Mouse (Mus musculus): ENCODE results near the gene Cldn7. TPM values are rescaled to one million over a fixed set of nuclear protein-coding genes. Genes with fewer than 3 reads are reported as not detected.

The Cldn7 gene
- polyA plus RNA-seq, 1 experiment from 2014 or later: 30.3 TPM

DNA sequence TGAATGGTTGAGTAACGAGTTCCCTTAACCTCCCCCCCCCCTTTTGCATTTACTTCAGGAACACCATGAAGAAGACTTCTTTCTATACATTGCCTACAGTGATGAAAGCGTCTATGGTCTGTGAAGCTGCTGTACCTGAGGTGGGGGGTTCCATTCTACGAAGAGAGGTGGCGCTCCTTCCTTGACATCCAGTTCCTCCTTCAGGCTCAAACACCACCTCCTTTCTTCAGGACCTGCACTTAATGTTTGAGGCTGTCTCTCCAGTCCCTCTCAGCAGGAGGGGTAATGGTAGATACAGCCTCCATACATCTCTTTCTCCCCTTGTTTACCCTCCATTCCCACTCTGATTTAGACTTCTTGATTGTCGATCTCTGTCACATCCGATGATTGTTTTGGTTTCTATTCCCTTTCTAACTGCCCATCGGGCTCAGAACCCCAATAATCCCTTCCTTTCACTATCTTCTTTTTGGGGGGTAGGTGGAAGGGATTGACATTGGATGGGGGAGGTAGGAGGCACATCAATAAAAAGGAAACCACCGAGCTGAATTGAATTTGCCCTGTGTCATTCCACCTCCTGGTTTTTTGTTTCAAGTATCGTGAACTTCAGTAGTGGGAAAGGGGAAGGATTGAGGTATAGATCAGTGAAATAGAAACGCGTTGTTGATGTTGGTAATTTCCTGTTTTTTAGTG is 30.0 kb downstream of the Cldn7 start:
- H3K36me3 ChIP-seq: peaks cover 44% of the 10 kb centered on the region
- no peaks in the 10 kb centered on the region for H3K9me3 ChIP-seq
- no peak overlapping the region for H3K9ac ChIP-seq
- H3K4me3 ChIP-seq: no peak overlapping the region
- no peak for ATAC-seq (ENCODE audit: insufficient number of reproducible peaks, insufficient read depth, low FRiP score, low TSS enrichment, low read depth)
- peak overlapping the region; percentile 50; the same call in 1 of the 2 replicates for H3K4me2 ChIP-seq
- 85% methylated on average over 11 of the region's 11 CpGs for WGBS
- H3K27me3 ChIP-seq: no peaks in the 10 kb centered on the region
- H3K27ac ChIP-seq: no peak overlapping the region
- peaks cover 42% of the 10 kb centered on the region for H3K4me1 ChIP-seq

DNA sequence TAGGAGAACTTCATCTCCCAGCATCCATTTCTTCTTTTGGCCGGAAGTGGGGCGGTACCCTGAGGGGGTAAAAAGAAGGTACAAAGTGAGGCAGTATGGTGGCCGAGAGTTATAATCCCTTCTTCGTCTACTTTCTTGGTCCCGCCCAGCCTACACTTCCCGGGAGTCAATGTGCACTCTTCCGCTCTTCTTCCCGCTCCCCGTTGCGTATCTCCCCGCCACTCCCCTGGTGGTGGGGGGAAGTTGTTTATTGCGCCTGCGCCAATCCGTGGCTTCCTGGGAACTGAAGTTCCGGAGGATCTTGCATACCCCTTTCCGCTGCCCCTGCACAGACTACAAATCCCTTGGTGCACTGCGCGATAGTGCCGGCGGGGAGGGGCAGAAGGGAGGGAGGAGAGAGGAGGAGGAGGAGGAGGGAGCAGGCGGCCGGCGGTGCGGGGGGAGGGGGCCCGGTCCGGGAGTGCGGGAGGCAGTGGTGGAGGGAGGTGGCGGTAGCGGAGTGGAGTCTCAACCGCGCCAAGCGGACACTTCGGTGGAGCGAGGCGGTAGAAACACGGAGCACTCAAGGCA is 30.9 kb downstream of the Cldn7 start, which contains the start of gene Phf23:
TSS of gene Phf23 (plus strand) at position 387 of the 570 bp plus-strand sequence.
- peak within 1 kb of the TSS; percentile 97 for H3K4me3 ChIP-seq
- H3K9ac ChIP-seq: peak within 1 kb of the TSS; percentile 98
- ATAC-seq (ENCODE audit: insufficient number of reproducible peaks, insufficient read depth, low FRiP score, low TSS enrichment, low read depth): peak; percentile 82
- H3K27me3 ChIP-seq: no peaks in the 10 kb centered on the region
- WGBS: under 1% methylated on average over 36 of the region's 36 CpGs
- H3K36me3 ChIP-seq: peaks cover 40% of the 10 kb centered on the region
- H3K4me2 ChIP-seq: peak within 1 kb of the TSS; percentile 61
- H3K9me3 ChIP-seq: no peaks in the 10 kb centered on the region
- H3K4me1 ChIP-seq: peaks cover 41% of the 10 kb centered on the region
- peak within 1 kb of the TSS; percentile 99 for H3K27ac ChIP-seq

DNA sequence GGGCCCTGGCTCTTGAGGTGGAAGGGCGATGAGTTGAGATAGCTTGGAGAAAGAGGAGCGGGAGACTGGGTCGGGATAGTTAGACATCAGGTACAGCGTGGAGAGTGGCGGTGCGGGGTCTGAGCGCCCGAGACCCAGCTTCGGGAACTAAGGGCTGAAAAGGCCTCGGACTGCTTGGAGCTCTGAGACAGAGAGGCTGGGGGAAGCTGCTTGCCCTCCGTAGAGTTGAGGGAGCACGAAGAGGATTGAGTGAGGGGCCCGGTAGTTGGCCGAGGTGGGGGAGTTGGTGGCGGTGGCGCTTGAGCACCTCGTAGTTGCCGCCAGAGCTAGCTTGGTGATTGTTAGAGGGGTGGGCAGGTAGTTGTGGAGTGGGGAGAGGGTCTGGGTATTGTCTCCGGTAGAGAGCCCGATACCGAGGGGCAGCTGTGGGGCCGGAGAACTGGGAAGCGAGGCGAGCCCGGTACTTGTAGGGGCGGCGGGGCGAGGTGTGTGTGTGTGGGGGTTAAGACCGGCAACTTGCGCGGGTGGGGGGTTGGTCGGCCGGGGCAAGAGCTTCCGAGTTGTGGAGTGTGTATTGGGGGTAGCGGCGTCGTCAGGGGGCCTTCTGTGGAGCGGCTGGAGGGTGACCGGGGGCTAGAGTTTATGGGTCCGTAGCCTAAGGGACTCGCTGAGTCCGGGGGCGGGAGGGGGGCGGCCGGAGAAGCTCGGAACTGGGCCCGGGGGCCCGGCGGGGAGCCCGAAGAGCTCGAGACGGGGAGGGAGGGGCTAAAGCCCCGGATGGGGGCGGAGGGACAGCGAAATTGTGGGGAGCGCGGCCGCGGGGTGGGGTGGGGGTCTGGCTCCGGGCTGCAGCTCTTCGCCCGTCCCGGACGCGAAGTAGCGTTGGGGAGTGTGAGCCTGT is 31.8 kb downstream of the Cldn7 start:
- H3K9me3 ChIP-seq: no peaks in the 10 kb centered on the region
- H3K4me3 ChIP-seq: peak overlapping the region; percentile 97
- no peaks in the 10 kb centered on the region for H3K27me3 ChIP-seq
- ATAC-seq (ENCODE audit: insufficient number of reproducible peaks, insufficient read depth, low FRiP score, low TSS enrichment, low read depth): no peak
- peaks cover 41% of the 10 kb centered on the region for H3K4me1 ChIP-seq
- H3K27ac ChIP-seq: peak overlapping the region; percentile 99
- peak overlapping the region; percentile 98 for H3K9ac ChIP-seq
- peaks cover 40% of the 10 kb centered on the region for H3K36me3 ChIP-seq
- under 1% methylated on average over 65 of the region's 66 CpGs for WGBS
- H3K4me2 ChIP-seq: peak overlapping the region; percentile 61

DNA sequence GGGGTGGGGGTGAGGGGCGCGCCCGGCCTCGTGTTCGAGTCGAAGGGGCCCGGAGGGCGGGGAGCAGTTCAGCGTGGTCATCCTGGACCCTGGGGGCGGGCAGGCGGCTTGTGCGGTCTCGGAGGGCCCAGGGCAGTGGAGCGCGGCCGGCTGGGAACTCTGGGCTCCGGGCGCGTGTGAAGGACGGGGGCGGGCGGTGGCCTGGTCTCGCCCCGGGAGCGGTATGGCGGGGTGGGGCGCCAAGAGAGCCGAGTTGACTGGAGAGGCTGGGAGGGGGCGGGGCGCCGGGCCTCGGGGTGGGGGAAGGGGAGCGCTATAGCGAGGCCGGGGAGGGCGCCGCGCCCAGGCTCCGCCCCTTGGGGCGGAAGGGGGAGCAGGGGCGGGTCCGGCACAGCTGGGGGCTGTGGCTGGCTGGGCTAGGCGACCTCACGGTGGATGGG is 32.5 kb downstream of the Cldn7 start:
- WGBS: 1% methylated on average over 40 of the region's 44 CpGs
- Histone ChIP-seq H3K9me3 (no peaks in the 10 kb centered on the region), H3K4me3 (peak overlapping the region; percentile 97), H3K36me3 (peaks cover 40% of the 10 kb centered on the region), H3K27ac (peak overlapping the region; percentile 99), H3K4me1 (peaks cover 48% of the 10 kb centered on the region), H3K27me3 (no peaks in the 10 kb centered on the region), H3K4me2 (peak overlapping the region; percentile 61), H3K9ac (peak overlapping the region; percentile 98)
- ATAC-seq (ENCODE audit: insufficient number of reproducible peaks, insufficient read depth, low FRiP score, low TSS enrichment, low read depth): peak; percentile 28

DNA sequence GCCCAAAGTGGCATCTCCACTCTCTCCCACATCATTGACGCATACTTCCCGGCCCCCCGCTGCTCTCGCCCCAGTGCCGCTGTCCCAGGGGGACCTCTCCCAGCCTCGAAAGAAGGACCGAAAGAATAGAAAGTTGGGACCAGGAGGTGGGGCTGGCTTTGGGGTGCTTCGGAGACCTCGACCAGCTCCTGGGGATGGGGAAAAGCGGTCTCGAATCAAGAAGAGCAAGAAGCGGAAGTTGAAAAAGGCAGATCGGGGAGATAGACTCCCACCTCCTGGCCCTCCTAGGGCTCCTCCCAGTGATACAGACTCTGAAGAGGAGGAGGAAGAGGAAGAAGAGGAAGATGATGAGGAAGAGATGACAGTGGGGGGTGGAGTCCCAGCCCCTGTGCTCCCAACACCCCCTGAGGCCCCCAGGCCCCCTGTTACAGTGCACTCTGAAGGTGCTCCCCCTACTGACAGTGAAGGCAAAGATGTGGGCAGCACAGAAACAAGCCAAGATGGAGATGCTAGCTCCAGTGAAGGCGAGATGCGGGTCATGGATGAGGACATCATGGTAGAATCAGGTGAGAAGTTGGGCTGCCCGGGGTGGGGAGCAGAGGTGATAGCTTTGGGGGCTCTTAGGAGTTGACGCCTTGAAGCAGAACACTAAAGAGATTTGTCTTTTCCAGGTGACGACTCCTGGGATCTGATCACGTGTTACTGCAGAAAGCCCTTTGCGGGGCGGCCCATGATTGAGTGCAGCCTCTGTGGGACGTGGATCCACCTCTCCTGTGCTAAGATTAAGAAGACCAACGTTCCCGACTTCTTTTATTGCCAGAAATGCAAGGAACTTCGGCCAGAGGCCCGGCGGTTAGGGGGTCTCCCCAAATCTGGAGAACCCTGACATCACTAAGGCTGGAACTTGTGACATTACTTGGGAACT is 34.2 kb downstream of the Cldn7 start:
- Histone ChIP-seq H3K4me2 (no peak overlapping the region), H3K4me1 (peaks cover 56% of the 10 kb centered on the region), H3K9ac (peak overlapping the region; percentile 98), H3K9me3 (no peaks in the 10 kb centered on the region), H3K36me3 (peaks cover 33% of the 10 kb centered on the region), H3K4me3 (no peak overlapping the region), H3K27ac (no peak overlapping the region; the same call in 1 of the 2 replicates), H3K27me3 (no peaks in the 10 kb centered on the region)
- ATAC-seq (ENCODE audit: insufficient number of reproducible peaks, insufficient read depth, low FRiP score, low TSS enrichment, low read depth): no peak
- 93% methylated on average over 27 of the region's 27 CpGs for whole genome bisulfite sequencing

DNA sequence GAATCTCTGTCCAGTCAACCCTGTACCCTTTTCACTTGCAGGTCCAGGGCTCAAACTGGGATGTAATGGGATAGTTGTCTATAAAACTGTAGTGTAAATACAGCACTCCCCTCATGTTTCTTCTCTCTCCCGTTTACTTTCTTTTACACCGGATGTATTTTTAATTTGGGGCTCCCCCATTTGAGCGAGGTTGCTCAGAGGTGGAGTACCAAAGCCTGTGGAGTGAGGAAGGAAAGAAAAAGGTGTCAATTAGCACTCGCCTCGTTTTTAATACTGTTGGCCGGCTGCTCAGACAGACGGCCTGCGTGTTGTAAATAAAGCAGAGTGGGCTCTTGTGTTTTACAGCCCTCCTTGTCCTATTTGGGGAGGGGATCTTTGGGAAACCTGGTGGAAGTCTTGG is 35.1 kb downstream of the Cldn7 start:
- 86% methylated on average over 8 of the region's 8 CpGs for WGBS
- peaks cover 55% of the 10 kb centered on the region for H3K4me1 ChIP-seq
- H3K9me3 ChIP-seq: no peaks in the 10 kb centered on the region
- H3K36me3 ChIP-seq: peaks cover 31% of the 10 kb centered on the region
- peak overlapping the region; percentile 61; the same call in 1 of the 2 replicates for H3K27ac ChIP-seq
- H3K4me3 ChIP-seq: peak overlapping the region; percentile 80; the same call in 1 of the 2 replicates
- ATAC-seq (ENCODE audit: insufficient number of reproducible peaks, insufficient read depth, low FRiP score, low TSS enrichment, low read depth): no peak
- H3K4me2 ChIP-seq: peak overlapping the region; percentile 88
- no peak overlapping the region for H3K9ac ChIP-seq
- H3K27me3 ChIP-seq: no peaks in the 10 kb centered on the region

DNA sequence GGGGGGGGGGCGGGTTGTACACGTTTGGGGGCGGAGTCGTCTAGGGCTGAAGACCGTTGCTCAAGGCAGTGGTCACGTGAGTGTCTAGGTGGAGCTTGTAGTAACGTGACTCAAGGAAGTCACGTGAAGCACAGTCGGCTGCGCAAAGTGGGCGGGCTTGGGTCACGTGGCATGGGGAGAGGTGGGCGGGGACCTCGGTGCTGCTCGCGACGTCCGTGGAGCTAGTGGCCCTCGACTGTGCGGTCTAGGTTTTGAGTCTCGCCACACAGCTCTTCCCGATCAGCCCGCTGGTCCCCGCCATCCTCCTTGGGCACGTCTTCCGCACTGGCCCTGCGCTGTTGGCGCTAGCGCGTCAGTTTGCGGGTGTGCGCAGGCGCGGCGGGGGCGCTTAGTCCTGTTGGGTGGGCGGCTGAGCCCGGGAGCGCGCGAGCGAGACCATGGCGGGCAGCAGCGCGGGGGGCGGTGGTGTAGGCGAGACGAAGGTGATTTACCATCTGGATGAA is 35.9 kb downstream of the Cldn7 start, which contains the start of gene Dvl2:
TSS of gene Dvl2 (plus strand) at position 200 of the 503 bp plus-strand sequence.
- Histone ChIP-seq H3K36me3 (peaks cover 37% of the 10 kb centered on the region), H3K4me2 (peak within 1 kb of the TSS; percentile 88), H3K27ac (peak within 1 kb of the TSS; percentile 97), H3K27me3 (no peaks in the 10 kb centered on the region), H3K4me1 (peaks cover 54% of the 10 kb centered on the region), H3K9ac (peak within 1 kb of the TSS; percentile 89), H3K9me3 (no peaks in the 10 kb centered on the region), H3K4me3 (peak within 1 kb of the TSS; percentile 80)
- ATAC-seq (ENCODE audit: insufficient number of reproducible peaks, insufficient read depth, low FRiP score, low TSS enrichment, low read depth): peak; percentile 59
- under 1% methylated on average over 48 of the region's 48 CpGs for WGBS

DNA sequence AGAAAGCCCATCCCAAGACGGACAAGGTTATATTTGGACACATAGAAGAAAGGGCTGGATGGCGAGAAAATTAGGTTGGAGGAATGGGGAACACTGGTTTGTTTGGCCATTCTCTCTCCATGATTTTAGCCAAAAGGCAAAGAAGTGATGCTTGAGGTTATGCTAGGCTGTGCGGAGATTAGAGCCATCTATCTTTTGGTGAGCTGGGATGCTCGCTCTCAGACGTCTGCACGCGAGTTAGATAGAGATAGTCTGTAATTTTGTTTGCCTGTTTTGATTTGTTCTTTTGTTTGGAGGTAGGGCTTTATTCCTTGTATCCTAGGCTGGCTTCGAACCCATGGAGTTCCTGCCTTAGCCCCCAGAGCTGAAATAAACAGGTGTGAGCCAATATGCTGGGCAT is 36.6 kb downstream of the Cldn7 start:
- Histone ChIP-seq H3K4me2 (peak overlapping the region; percentile 88), H3K9me3 (no peaks in the 10 kb centered on the region), H3K4me1 (peaks cover 54% of the 10 kb centered on the region), H3K36me3 (peaks cover 44% of the 10 kb centered on the region), H3K27me3 (no peaks in the 10 kb centered on the region), H3K9ac (peak overlapping the region; percentile 89), H3K4me3 (peak overlapping the region; percentile 80), H3K27ac (peak overlapping the region; percentile 97)
- WGBS: 10% methylated on average over 8 of the region's 8 CpGs
- ATAC-seq (ENCODE audit: insufficient number of reproducible peaks, insufficient read depth, low FRiP score, low TSS enrichment, low read depth): no peak

DNA sequence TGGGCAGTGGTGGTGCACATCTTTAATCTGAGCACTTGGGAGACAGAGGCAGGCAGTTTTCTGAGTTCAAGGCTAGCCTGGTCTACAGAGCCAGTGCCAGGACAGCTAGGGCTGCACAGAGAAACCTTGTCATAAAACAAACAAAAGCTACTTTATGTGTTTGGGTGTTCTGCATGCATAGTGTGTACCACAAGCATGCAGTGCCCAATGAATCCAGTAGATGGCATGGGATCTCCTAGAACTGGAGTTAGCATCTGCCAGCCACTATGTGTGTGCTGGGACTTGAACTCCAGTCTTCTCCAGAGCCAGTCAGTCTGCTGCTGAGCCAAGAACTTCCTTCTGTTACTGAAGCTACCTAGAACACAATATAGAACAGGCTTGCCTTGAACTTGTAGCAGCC is 37.3 kb downstream of the Cldn7 start:
- no peaks in the 10 kb centered on the region for H3K27me3 ChIP-seq
- peak overlapping the region; percentile 88 for H3K4me2 ChIP-seq
- peaks cover 54% of the 10 kb centered on the region for H3K4me1 ChIP-seq
- no peak overlapping the region for H3K27ac ChIP-seq
- H3K36me3 ChIP-seq: peaks cover 52% of the 10 kb centered on the region
- no peak for ATAC-seq (ENCODE audit: insufficient number of reproducible peaks, insufficient read depth, low FRiP score, low TSS enrichment, low read depth)
- H3K4me3 ChIP-seq: peak overlapping the region; percentile 80
- H3K9ac ChIP-seq: peak overlapping the region; percentile 89
- H3K9me3 ChIP-seq: no peaks in the 10 kb centered on the region

DNA sequence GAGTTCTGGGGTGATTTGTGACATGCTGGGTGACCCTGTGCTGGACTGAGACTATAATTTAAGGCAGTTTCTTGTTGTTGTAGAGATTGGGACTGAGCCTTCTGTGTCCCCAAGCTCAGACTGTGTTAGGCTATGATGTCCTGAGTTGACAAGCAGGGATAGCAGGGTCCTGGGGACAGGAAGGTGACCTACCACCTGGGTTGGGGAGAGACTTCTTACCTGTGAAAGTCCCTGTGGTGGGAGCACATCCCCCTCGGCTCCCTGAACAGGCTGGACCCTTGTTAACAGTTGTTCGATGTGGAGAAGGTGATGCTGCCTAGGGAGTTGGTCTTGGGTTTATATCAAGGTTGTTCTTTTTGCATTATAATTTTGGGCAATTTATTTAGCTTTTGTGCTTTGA is 37.9 kb downstream of the Cldn7 start:
- Histone ChIP-seq H3K27me3 (no peaks in the 10 kb centered on the region), H3K4me2 (peak overlapping the region; percentile 88), H3K36me3 (peaks cover 58% of the 10 kb centered on the region), H3K4me3 (peak overlapping the region; percentile 80), H3K4me1 (peaks cover 51% of the 10 kb centered on the region), H3K27ac (no peak overlapping the region), H3K9ac (peak overlapping the region; percentile 59), H3K9me3 (no peaks in the 10 kb centered on the region)
- no peak for ATAC-seq (ENCODE audit: insufficient number of reproducible peaks, insufficient read depth, low FRiP score, low TSS enrichment, low read depth)
- WGBS: 95% methylated on average over 2 of the region's 2 CpGs

Data from embryonic facial prominence, embryonic 13.5 days (tissue).